Mouse (Mus musculus) megakaryocyte-erythroid progenitor cell, adult 5-6 weeks (primary cell): ENCODE measurements around the gene Pabpn1l. TPM values are rescaled to one million over a fixed set of nuclear protein-coding genes. Genes with fewer than 3 reads are reported as not detected.
"Not testable (repeated sequence)": the region's sequence is repeated elsewhere in the genome, so short reads cannot be mapped to it uniquely, and the experiment has no call there.

Source experiments
- ATAC-seq: replicated peaks from 2 replicates; pipeline ENCODE4 v1.8.0; 2016; ENCODE audit warnings: mild to moderate bottlenecking, inconsistent platforms; ENCODE audit not compliant: severe bottlenecking, poor library complexity, low FRiP score, low TSS enrichment
- total RNA-seq, 2 experiments: library from RNA; stranded (forward) in 1 of 2; stranded (reverse) in 1 of 2; fragments of 200-1000, 215-1000 nt in 1 of 2; fragments of >200 nt in 1 of 2; fragmentation: Nextera tagmentation in 1 of 2; gene quantifications; 2 replicates each; pipeline ENCODE4 v1.2.3; 2014 to 2017

Pabpn1l gene
- total RNA-seq, 2 experiments from 2014 or later, result not detected

DNA sequence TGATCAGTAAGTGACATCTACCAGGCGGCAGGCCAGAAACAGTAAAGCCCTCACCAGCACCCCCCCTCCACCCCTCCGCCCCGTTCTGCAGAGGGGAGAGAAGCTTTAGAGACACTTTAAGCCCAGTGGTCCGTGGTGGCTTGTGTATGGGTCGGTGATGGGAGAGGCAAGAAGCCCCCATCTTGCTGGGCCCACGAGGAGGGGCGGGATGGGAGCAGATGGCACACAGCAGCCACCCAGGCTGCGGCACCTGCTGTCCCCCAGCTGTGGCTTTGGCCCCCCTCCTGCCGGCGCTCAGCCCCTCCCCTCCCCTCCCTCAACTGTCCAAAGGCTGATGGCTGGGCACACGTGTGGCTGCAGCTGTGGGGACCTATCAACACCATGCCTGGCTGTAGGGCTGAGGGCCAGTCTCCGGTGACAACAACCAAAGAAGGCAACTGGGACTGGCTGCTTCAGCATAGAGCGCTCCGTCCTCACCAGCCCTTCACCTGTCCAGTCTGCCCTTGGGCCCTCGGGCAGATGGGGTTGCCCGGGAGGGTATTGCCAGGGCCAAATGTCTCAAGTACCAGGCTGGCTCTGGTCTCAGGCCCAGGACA, 28.9 kb upstream of the Pabpn1l start:
- ATAC-seq, result no peak

DNA sequence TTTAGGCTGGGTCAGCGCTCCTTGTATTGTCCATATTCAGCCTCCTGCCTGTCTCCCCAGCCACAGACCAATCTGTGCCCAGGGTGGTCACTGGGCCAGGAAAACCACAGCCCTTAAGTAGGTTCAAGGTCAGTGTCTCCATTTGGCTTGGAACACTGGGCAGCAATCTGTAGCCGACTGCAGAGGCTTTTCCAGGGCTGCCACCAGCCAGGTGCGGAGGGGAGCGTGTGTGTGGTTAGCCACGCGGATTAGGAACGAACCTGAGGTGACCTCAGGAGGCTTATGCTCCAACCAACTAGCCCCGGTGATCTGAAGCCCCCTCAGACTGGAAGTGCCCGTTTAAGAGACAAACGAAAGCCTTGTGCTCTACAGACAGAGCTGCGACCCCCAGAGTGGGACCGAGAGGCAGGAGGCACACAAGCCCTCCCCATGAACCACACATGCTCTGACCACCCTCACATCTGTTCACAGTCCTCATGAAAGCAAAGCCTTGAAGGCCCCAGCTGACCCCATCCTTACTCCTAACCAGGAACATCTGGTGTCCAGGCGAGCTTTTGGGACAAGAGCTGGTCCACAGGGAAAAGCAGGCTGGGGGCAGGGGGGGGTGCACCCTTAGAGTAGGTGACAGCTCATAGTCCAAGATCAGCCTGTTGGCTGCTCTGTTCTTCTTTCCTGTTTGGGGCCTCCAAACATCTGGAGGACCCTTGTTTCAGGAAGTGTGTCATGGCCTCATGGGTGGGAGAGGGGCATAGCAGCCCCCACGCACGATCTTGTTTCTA, 25.8 kb upstream of the Pabpn1l start:
- ATAC-seq, result no peak

DNA sequence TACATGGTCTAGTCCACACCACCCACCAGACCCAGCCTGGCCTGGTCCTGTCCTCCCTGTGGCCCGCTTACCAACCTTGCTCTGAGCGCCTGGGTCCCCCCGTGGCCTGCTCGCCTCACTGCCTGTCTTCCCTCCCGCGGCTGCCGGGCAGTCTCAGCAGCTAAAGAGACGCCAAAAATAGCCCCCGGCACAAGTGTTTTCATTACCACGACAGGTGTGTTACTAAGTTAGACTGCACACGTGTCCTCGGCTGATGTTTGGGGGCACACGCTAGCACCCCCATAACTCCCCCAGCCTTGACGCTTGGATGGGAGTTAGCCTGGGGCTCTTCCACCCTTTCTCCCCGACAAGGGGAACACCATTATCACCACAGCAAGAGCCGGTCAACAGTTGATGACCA, 23.8 kb upstream of the Pabpn1l start:
- ATAC-seq, result no peak

DNA sequence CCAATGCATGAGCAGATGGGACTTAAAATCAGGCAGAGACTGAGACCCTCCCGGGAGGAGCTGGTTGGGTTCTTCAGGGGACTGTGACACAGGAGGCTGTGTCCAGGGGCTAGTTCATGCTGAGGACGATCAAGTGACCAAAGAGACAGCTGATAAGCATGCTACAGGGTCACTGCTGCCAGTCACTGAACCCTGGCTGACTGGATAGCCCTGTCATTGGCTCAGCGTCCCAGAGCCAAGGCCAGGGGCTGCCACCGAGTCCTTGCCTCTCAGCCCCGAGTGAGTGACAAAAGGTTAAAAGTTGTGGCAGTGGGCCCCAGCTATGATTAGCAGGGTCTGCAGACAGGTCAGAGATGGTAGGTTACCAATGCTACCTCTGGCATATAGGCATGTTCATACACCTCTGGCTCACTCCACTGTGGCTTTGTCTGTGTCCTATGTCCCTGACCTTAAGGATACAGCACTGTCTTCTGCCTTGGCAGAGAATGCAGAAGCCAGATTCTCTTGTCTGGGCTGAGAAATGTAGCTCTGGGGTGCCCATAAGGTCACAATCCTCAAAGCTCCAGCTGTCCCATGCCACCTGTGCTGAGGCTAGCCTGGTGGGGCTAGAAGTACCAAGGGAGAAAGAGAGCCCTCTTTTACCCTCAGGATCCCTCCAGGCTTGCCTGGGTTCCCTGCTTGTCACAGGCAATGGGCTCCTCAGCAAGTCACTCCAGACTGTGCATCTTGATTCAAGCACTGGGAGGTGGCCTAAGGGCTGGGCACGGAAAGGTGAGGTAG, 21.8 kb upstream of the Pabpn1l start:
- no peak for ATAC-seq

DNA sequence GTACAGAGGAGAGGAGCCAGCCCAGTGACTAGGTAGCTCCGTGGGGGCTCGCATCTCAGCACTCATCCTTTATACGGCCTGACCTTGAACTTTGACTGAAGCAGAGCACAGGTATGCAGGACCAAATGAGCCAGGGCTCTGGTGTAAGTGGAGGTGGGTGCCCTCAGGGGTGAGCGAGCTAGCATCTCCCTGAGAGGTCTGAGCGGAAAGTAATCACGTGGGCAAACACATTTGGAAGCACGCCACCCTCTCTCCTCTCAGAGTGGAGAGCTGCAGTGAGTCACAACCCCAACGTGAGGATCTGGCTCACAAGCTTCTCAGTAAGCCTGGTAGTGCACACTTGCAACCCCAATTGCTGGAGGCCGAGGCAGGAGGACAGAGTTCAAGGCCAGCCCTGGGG, 19.5 kb upstream of the Pabpn1l start:
- no peak for ATAC-seq

DNA sequence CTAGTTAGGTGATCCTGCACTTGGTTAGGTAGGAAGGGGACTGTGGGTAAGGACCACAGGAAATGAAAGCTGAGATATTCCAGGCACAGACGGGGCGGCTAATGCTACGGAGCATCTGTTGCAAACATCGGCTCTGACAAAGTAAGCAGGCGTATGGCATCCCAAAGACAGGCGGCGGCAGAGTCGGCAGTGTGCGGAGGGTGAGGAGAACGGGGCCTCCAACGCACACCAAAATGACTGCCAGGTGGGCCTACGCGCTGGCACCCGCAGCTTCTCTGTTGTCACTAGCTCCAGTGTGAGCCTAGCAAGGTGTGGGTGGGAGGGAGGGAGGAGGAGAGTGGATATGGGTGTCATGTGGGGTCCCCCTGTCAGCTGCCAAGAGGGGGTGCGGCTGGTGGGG, 18.9 kb upstream of the Pabpn1l start:
- no peak for ATAC-seq

DNA sequence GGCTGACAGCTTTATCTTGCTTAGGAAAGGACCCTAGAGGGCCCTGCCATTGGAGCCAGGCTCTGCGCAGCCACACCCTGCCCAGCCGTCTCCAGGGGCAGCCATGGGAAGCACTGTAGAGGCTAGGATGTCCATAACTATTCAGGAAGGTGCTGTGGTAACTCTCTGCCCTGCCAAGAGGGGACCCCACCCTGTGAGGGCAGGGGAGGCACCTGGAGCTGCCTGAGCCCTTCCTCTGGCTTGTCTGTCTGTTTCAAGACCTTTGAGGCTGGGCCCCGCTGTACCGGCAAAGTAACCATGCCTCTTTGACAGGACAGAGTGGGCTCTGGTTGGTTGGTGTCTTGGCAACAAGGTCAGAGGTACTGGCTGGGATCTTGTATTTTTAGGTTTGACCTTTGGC, 18.3 kb upstream of the Pabpn1l start:
- ATAC-seq, result no peak

DNA sequence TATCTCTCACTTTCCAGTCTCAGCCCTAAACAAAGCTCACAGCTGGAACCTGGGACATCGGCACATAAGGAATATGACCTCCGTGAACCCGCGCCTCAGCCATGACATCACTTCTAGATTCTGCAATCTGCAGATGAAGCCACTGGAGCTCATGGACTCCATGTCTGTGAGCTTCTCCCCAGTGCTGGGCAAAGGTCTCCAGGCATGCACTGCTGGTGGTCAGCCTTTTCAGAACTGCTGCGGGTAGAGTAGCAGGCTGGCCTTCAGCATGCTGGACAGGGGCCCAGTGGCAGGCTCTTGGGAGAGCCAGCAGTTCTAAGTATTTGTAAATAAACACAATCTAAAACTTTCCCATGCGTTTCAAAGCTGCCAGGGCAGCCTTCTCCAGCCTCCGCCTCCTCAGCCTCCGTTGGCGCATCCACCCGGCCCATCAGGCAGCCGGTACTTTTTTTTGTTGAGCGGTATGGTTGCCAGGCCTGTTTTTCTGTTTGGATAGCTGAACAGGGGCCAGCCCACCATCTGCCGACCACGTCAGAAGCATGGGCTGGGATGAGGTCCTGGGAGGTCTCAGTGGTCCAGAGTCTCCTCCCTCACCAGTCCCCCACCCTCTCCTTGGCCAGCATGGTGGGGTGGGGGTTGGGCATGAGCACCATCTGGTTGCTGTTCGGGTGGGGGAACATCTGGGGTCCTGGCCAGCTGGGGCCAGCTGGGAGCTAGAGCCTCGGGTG, 17.1 kb upstream of the Pabpn1l start:
- ATAC-seq, result no peak

DNA sequence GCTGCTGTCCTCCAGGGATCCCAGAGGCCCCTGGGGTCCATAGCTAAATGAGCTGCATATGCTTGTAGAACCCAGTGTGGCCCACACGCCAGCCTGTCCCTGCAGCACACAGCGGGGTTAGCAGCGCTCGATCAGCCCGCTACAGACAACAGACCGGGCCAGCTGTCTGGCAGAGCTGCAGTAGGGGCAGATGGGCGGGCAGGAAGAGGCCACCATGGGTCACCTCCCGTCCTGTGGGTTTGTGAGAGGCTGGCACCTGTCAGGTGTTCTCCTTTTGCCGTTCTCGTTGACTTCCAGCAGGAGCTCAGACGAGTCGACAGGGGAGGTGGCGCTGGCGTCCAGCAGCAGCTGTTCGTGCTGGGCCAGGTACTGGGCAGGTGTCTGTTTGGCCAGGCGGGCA, 16.1 kb upstream of the Pabpn1l start:
- no peak for ATAC-seq

DNA sequence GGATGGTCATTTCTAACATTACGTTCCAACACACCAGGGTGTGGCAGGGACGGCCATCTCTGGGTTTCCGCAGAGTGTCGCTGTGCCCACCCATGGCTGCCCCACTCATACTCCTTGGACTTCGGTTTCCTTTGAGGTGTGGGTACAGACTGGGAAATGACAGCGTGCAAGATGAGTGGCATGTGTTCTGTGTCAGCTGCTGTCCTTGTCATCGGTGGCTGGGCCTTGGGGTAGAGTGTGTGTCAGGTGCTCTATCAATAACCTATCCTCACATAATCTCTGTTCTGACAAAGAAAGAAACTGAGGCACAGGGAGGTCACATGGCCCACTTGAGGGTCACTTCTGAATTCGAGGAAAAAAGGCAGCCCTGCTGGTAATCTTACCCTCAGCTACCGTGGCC, 14.7 kb upstream of the Pabpn1l start:
- no peak for ATAC-seq

DNA sequence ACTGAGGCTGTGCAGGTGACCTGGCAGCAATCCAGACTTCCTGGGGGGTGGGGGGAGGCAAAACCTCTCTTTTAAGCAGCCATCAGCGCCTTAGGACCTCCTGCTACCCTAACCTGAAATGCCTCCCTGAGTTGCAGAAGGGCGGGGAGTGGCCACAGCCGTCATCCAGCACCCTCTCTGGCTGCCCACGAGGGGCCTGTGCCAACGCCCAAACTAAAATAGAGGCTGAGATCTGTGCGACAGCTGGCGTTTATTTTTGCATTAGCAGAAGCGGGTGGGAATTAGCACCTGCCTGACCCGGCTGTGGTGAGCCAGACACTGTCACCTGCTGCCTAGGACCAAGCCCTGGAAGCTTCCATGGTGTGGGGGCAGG, 14.2 kb upstream of the Pabpn1l start:
- no peak for ATAC-seq

DNA sequence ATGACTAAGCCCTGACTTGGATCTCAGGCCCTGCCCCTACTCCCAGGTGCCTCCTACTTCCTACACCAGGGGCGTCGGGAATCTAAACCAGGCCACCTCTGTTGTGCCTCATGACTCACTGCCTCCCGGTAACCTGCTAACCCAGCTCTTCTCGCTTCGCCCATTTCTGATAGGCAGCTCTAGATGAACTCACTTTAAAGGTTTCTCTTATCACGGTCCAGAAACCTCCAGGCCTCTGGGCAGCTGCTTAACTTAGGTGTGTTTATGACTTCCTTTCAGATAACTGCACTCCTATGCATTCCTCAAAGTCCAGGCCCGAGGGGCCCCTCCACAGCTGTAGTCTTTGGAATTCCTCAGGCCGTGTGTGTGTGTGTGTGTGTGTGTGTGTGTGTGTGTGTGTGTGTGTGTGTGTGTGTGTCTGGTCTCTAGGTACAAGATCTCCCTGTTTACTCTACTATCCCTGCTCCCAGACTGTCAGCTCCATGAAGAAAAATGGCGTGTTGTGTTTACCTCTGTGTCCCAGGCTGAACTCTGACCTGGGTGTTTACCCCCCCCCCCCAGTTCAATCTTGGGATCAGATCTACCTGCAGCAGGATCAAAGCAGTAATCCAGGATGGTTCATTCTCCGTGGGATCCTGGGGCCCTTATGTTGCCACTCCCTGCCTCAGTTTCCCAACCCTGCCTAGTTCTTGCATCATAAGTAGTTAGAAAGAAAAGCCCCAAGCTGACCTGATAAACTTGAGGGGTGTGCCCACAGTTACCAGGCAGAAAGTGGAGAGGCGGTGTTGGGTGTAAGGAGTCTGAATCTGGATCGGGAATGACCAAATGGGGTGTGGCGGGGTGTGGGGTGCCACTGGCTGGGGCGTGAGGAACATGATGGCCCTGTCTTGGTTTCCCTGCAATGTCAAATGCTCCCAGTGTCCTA, 13.6 kb upstream of the Pabpn1l start:
- peak; percentile 56 for ATAC-seq

DNA sequence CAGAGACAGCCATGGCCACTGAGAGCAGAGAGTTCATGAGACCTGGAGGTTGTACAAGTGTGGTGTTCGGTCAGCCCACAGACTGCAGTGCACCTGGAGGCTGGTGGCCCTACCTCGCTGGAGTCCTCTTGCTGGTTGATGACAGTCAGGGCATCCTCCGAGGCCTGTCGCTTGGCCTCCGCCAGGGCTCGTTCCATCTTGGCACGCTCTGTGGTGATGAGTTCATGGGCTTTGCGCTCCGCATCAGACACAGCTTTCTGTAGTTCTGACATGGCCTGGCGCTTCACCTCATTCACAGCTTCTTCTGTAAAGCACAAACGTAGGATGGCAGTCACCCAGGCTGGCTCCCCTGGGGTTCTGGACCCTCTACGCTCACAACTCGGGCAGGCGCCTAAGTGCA, 10.7 kb upstream of the Pabpn1l start:
- no peak for ATAC-seq

DNA sequence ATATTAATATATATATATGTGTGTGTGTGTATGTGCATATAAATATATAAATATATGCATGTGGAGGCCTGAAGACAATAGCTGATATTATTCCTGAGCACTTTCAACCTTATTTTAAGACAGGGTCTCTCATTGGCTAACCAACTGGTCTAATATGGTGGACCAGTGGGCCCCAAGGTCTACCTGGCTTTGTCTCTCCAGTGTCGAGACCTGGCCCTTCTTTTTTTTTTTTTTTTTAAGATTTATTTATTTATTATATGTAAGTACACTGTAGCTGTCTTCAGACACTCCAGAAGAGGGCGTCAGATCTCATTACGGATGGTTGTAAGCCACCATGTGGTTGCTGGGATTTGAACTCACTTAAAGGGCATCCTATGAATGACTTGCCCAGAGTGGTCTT, 9.6 kb upstream of the Pabpn1l start:
- not testable (repeated sequence) for ATAC-seq

DNA sequence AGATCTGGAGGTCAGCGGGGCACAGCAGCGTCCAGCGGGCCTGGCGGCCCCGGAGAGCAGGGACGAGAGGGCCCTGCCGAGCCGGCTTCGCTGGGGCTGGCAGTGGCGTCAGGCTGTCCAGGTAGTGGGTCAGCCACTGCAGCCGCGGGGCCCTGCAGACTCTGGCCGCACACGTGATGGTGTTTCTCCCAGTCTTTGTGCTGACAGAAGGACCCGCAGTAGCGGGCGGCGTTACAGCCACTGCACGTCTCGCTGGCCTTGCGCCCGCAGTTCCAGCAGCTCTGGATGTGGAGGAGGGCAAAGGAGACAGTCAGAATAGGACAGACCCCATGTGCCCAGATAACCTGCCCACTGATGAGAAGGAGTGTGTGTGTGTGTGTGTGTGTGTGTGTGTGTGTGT, 8.2 kb upstream of the Pabpn1l start:
- ATAC-seq, result no peak

DNA sequence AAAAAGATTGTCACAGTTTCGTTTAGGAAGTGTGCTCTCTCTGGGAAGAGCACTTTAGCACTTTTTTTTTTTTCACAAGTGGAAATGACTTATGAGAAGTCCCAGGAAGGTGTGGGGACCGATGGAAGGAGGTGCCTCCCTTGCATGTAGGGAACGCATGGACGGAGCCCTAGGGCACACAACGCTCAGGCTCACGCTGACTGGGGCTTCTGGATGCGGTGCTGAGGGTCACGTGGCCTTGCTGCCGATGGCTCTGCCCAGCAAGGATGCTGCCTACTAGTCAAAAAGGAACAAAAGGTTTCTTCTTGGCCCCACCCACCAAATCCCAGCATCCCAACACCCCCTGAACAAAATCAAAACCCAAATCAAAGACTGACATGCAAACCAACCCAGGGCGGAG, 6.8 kb upstream of the Pabpn1l start:
- ATAC-seq, result no peak

DNA sequence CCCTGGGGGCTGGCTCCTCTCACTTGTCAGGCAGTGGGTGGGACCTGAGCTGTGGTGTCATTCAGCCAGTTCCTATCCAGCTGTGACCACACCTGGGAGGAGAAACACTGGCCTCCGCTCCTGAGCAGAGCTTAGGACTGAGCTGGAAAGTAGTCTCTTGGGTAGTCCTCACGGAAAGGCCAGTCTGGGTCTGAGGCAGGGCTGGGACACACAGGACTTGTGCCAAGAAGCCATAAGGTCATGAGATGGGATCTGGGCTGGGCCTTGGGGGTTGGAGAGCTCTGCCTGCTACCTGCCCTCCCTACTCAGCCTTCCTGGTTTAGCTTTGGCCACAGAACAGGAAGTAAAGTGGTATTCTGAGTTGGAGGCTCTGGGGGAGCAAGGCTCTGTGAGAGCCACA, 4.4 kb upstream of the Pabpn1l start:
- ATAC-seq, result 0 out of 2 replicates have a peak, but pooled peaks have one; percentile 5

DNA sequence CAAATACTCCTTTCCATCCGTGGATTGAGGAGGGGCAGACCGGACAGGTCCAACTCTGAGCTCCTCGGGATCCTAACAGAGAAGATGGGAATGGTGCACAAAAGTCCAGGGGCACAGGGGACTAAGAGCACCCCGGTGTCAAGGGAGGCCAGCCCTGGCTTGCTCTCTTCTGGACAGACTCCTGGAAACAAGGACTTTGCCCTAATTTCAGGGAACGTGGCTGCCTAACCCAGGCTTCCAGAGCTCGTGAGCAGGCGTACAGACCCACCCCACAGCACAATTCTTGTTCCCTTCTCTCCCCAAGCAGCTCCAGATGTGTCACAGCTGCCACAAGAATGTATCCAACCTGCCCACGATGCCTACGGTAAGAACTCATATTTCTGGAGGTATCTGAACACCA, 3.3 kb upstream of the Pabpn1l start:
- no peak for ATAC-seq

DNA sequence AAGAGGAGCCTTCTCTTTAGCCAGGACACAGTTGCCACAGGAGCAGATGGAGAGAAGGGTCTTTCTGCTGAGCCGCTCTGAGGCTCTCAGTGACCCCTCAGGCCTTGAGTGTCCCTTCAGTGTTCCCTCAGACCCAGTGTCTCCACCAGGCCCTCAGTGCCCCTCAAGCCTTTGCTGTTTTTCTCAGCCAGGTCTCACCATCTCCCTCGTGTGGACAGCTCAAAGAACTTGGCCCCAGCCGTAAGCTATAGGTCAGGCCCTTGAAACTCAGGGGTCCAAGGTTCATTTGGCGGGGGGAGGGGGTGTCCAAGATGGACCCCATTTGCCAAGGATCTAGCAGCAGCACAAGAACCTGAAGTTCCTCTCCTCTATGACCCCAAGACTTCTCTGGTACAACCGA, 2.1 kb upstream of the Pabpn1l start:
- ATAC-seq, result no peak
